Mouse (Mus musculus) cerebellum, postnatal 25 days (tissue): ENCODE measurements at regions not wholly inside any gene's neighbourhood (a gene's known extent, or its start where the extent isn't known, plus 50 kb on each side); places are given as distances from the start of the nearest gene placed in this dataset.
A peak's percentile ranks its signal among the peaks of the same experiment; 100 is the strongest.

Source experiments
- DNase-seq, 2 experiments: peaks; one replicate each; pipeline ENCODE4 v3.0.0; 2021; ENCODE audit warnings: mixed read lengths in 2 of 2

GRCm38 (mm10) chr14:105630444-105630843 lies 266.2 kb downstream of the Spry2 start:
- no peak for DNase-seq

- no peak for DNase-seq
These were observed 267.9 kb downstream of the Spry2 start for GRCm38 (mm10) chr14:105628673-105629072.

GRCm38 (mm10) chr14:105624387-105624786 lies 272.2 kb downstream of the Spry2 start:
- no peak for DNase-seq

GRCm38 (mm10) chr14:105622166-105622565 lies 274.5 kb downstream of the Spry2 start:
- no peak for DNase-seq

- peak; percentile 26 to 54 for DNase-seq
These were observed 275.5 kb downstream of the Spry2 start for GRCm38 (mm10) chr14:105621124-105621523.

GRCm38 (mm10) chr14:105619449-105619848 lies 277.2 kb downstream of the Spry2 start:
- no peak for DNase-seq

- DNase-seq, result no peak
These were observed 280.9 kb downstream of the Spry2 start for GRCm38 (mm10) chr14:105615766-105616165.

GRCm38 (mm10) chr14:105612794-105613193 lies 283.8 kb downstream of the Spry2 start:
- no peak for DNase-seq

GRCm38 (mm10) chr14:105608804-105609203 lies 287.8 kb downstream of the Spry2 start:
- DNase-seq, result no peak

GRCm38 (mm10) chr14:105606551-105606950 lies 290.1 kb downstream of the Spry2 start:
- DNase-seq, result no peak

GRCm38 (mm10) chr14:105604451-105604850 lies 292.2 kb downstream of the Spry2 start:
- DNase-seq, result no peak

GRCm38 (mm10) chr14:105603047-105603461 lies 293.6 kb downstream of the Spry2 start:
- no peak for DNase-seq

- DNase-seq, result no peak
These were observed 296.8 kb downstream of the Spry2 start for GRCm38 (mm10) chr14:105599550-105600453.

GRCm38 (mm10) chr14:105589751-105590150 lies 306.9 kb downstream of the Spry2 start:
- peak; percentile 9 to 10 for DNase-seq

GRCm38 (mm10) chr14:105589261-105589660 lies 307.4 kb downstream of the Spry2 start:
- no peak for DNase-seq

- peak; percentile 29 to 40 for DNase-seq
These were observed 308.0 kb downstream of the Spry2 start for GRCm38 (mm10) chr14:105588391-105589163.

GRCm38 (mm10) chr14:105588029-105588390 lies 308.6 kb downstream of the Spry2 start:
- DNase-seq, result no peak

GRCm38 (mm10) chr14:105584632-105585031 lies 312.0 kb downstream of the Spry2 start:
- no peak for DNase-seq

GRCm38 (mm10) chr14:105583497-105583896 lies 313.1 kb downstream of the Spry2 start:
- no peak for DNase-seq

GRCm38 (mm10) chr14:105576266-105576665 lies 317.9 kb downstream of the Ndfip2 start:
- DNase-seq, result no peak

GRCm38 (mm10) chr14:105572036-105572891 lies 313.9 kb downstream of the Ndfip2 start:
- no peak for DNase-seq

- DNase-seq, result no peak
These were observed 311.8 kb downstream of the Ndfip2 start for GRCm38 (mm10) chr14:105570156-105570555.

GRCm38 (mm10) chr14:105565827-105566226 lies 307.5 kb downstream of the Ndfip2 start:
- no peak for DNase-seq
